Mouse (Mus musculus) testis, postnatal 14 days (tissue): ENCODE data around the gene Ugt1a10.

Experiments used
- DNase-seq: peaks from one replicate; pipeline ENCODE4 v3.0.0; 2021; ENCODE audit warnings: low spot score

The Ugt1a10 gene

GRCm38 (mm10) chr1:88255466-88255857 lies 200.3 kb downstream of the Ugt1a10 start:
- DNase-seq, result no peak

GRCm38 (mm10) chr1:88255989-88256754 lies 201.0 kb downstream of the Ugt1a10 start:
- no peak for DNase-seq

- no peak for DNase-seq
Measured at GRCm38 (mm10) chr1:88256886-88257663, 201.9 kb downstream of the Ugt1a10 start.

- no peak for DNase-seq
Measured at GRCm38 (mm10) chr1:88257681-88258080, 202.5 kb downstream of the Ugt1a10 start.

GRCm38 (mm10) chr1:88258361-88258760 lies 203.2 kb downstream of the Ugt1a10 start:
- DNase-seq, result no peak

- DNase-seq, result peak; percentile 81
Measured at GRCm38 (mm10) chr1:88258881-88259642, 203.9 kb downstream of the Ugt1a10 start.

GRCm38 (mm10) chr1:88259643-88260024 lies 204.4 kb downstream of the Ugt1a10 start:
- DNase-seq, result no peak

GRCm38 (mm10) chr1:88260114-88260513 lies 204.9 kb downstream of the Ugt1a10 start:
- DNase-seq, result peak; percentile 73

- no peak for DNase-seq
Measured at GRCm38 (mm10) chr1:88260604-88261377, 205.6 kb downstream of the Ugt1a10 start.

GRCm38 (mm10) chr1:88261706-88262105 lies 206.5 kb downstream of the Ugt1a10 start:
- no peak for DNase-seq

GRCm38 (mm10) chr1:88262255-88262654 lies 207.1 kb downstream of the Ugt1a10 start:
- DNase-seq, result no peak

- no peak for DNase-seq
Measured at GRCm38 (mm10) chr1:88262961-88263360, 207.8 kb downstream of the Ugt1a10 start.

GRCm38 (mm10) chr1:88263778-88264177 lies 208.6 kb downstream of the Ugt1a10 start:
- no peak for DNase-seq

- DNase-seq, result no peak
Measured at GRCm38 (mm10) chr1:88264237-88264868, 209.2 kb downstream of the Ugt1a10 start.

GRCm38 (mm10) chr1:88264869-88265240 lies 209.7 kb downstream of the Ugt1a10 start:
- no peak for DNase-seq

GRCm38 (mm10) chr1:88266123-88266522 lies 210.9 kb downstream of the Ugt1a10 start:
- DNase-seq, result no peak

- DNase-seq, result no peak
Measured at GRCm38 (mm10) chr1:88267489-88267888, 212.3 kb downstream of the Ugt1a10 start.

- DNase-seq, result no peak
Measured at GRCm38 (mm10) chr1:88268070-88268469, 212.9 kb downstream of the Ugt1a10 start.
